30 mouse cellular contexts compared by ENCODE assay signal in the genomic region with DNA sequence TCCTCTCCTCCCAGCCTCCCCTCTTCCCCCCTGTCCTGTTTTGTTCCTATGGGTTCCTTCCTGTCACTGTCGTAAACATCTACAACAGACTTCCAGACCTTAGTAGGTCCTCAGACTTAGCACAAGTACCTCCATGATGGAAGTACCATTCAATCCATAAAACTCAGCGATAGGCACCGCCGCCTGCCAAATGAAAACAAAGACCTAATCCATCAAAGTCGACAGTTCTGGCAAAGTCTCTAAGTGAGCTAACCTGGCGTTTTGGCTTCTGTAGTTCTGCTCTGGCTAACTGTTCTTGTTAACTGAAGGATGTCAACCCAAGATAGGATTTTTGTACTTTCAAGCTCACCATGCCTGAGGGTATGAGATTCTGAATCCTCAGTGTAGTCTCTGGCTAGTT.
DNase-seq lines count a peak whose midpoint lies in the region; ATAC-seq and TF ChIP-seq lines count a peak whose summit lies in the region.
"Had no signal": no experiment of that assay in that cellular context is flagged by ENCODE, and none has a peak within 500 bp of the region (broad histone marks: within the 10 kb centered on the region; RNA-seq: fewer than 3 reads in every experiment).

No protein-coding gene starts in this region.

- peak; percentile 71 for DNase-seq in heart, adult 11 months
- DNase-seq in heart, adult 2 months = no peak
- peak; percentile 56 for DNase-seq in midbrain, embryonic 11.5 days (ENCODE audit: low spot score, missing footprints)
- peak; percentile 38 for DNase-seq in gonadal fat pad, adult 2 months (ENCODE audit: low read depth)
- peak; percentile 18 for DNase-seq in mesoderm, embryonic 11.5 days (ENCODE audit: low read depth, low spot score)
- DNase-seq in Muller cell, postnatal 12 days (ENCODE audit: inconsistent ontology term) = no peak
- DNase-seq: cerebellum, adult 11 months; cerebellum, adult 9-11 months; gastrocnemius, postnatal 10 days; heart, adult 18-20 months; heart, postnatal 14 days; kidney, adult 9 months; kidney, postnatal 14 days; liver; right cerebral cortex, adult 18-20 months; right cerebral cortex, postnatal 4 days; thymus, postnatal 14 days had no signal

- ATAC-seq in midbrain, embryonic 11.5 days (ENCODE audit: low FRiP score) = no peak
- no peak for ATAC-seq in midbrain, embryonic 15.5 days (replicated peaks)
- ATAC-seq: activated CD4-positive, CD25-positive, alpha-beta regulatory T cell, adult 4 months; forebrain, embryonic 15.5 days; intestine, embryonic 16.5 days had no signal

- H3K79me2 ChIP-seq in heart, adult 2 months (replicated peaks; ENCODE audit: control insufficient read depth, insufficient read depth, low read length) = no peaks in the 10 kb centered on the region

- WGBS in heart, adult 2 months = 70% methylated on average over 6 of the region's 6 CpGs
- WGBS in midbrain, embryonic 11.5 days = 84% methylated on average over 6 of the region's 6 CpGs
- WGBS in midbrain, embryonic 15.5 days = 76% methylated on average over 6 of the region's 6 CpGs

- H3K4me2 ChIP-seq in midbrain, embryonic 11.5 days = no peak overlapping the region
- no peak overlapping the region for H3K4me2 ChIP-seq in midbrain, embryonic 15.5 days
- H3K4me2 ChIP-seq: embryonic facial prominence, embryonic 13.5 days; forebrain, embryonic 15.5 days; heart, embryonic 13.5 days; hindbrain, embryonic 15.5 days; liver, embryonic 15.5 days; midbrain, embryonic 12.5 days; neural tube, embryonic 12.5 days had no signal

- no peak overlapping the region for H3K27ac ChIP-seq in heart, adult 2 months
- no peak overlapping the region for H3K27ac ChIP-seq in midbrain, embryonic 11.5 days (ENCODE audit: low read depth, low read length)
- H3K27ac ChIP-seq in midbrain, embryonic 15.5 days = no peak overlapping the region
- H3K27ac ChIP-seq: embryonic facial prominence, embryonic 13.5 days; forebrain, embryonic 15.5 days; heart, embryonic 13.5 days; hindbrain, embryonic 15.5 days; limb, embryonic 10.5 days; liver, embryonic 15.5 days; macrophage; midbrain, embryonic 12.5 days; neural tube, embryonic 12.5 days had no signal

- no peak overlapping the region for H3K4me3 ChIP-seq in heart, adult 2 months
- no peak overlapping the region for H3K4me3 ChIP-seq in midbrain, embryonic 11.5 days (ENCODE audit: low read depth, low read length)
- H3K4me3 ChIP-seq in midbrain, embryonic 15.5 days = no peak overlapping the region
- H3K4me3 ChIP-seq: embryonic facial prominence, embryonic 13.5 days; erythroblast, embryonic 14.5 days; forebrain, embryonic 15.5 days; heart, embryonic 13.5 days; hindbrain, embryonic 15.5 days; limb, embryonic 10.5 days; liver, embryonic 15.5 days; midbrain, embryonic 12.5 days; neural tube, embryonic 12.5 days had no signal

- no peaks in the 10 kb centered on the region for H3K9me3 ChIP-seq in midbrain, embryonic 11.5 days (ENCODE audit: control insufficient read depth, low read length)
- H3K9me3 ChIP-seq in midbrain, embryonic 15.5 days = no peaks in the 10 kb centered on the region
- H3K9me3 ChIP-seq: embryonic facial prominence, embryonic 13.5 days; forebrain, embryonic 15.5 days; heart, embryonic 13.5 days; hindbrain, embryonic 15.5 days; limb, embryonic 10.5 days; liver, embryonic 15.5 days; midbrain, embryonic 12.5 days; neural tube, embryonic 12.5 days had no signal

- no peak overlapping the region for H3K9ac ChIP-seq in heart, adult 2 months (ENCODE audit: low read depth, low read length)
- H3K9ac ChIP-seq in midbrain, embryonic 11.5 days (ENCODE audit: low read length) = no peak overlapping the region
- H3K9ac ChIP-seq in midbrain, embryonic 15.5 days = no peak overlapping the region
- H3K9ac ChIP-seq: embryonic facial prominence, embryonic 13.5 days; forebrain, embryonic 15.5 days; heart, embryonic 13.5 days; hindbrain, embryonic 15.5 days; liver, embryonic 15.5 days; midbrain, embryonic 12.5 days; neural tube, embryonic 12.5 days had no signal

- intact Hi-C loops in heart, adult 2 months (cut with DNase I) = no loop called here

- H3K4me1 ChIP-seq in heart, adult 2 months (ENCODE audit: control insufficient read depth, insufficient read depth, low read length) = no peaks in the 10 kb centered on the region
- H3K4me1 ChIP-seq in midbrain, embryonic 11.5 days (ENCODE audit: control insufficient read depth, insufficient read depth, low read length) = no peaks in the 10 kb centered on the region
- H3K4me1 ChIP-seq in midbrain, embryonic 15.5 days = no peaks in the 10 kb centered on the region
- H3K4me1 ChIP-seq: embryonic facial prominence, embryonic 13.5 days; forebrain, embryonic 15.5 days; heart, embryonic 13.5 days; hindbrain, embryonic 15.5 days; limb, embryonic 10.5 days; liver, embryonic 15.5 days; midbrain, embryonic 12.5 days; neural tube, embryonic 12.5 days had no signal

- H3K36me3 ChIP-seq in heart, adult 2 months (ENCODE audit: control insufficient read depth, insufficient read depth, low read length) = no peaks in the 10 kb centered on the region
- no peaks in the 10 kb centered on the region for H3K36me3 ChIP-seq in midbrain, embryonic 11.5 days (ENCODE audit: control insufficient read depth, insufficient read depth, low read length)
- H3K36me3 ChIP-seq in midbrain, embryonic 15.5 days (replicated peaks) = no peaks in the 10 kb centered on the region
- H3K36me3 ChIP-seq: embryonic facial prominence, embryonic 13.5 days; forebrain, embryonic 15.5 days; heart, embryonic 13.5 days; hindbrain, embryonic 15.5 days; limb, embryonic 10.5 days; liver, embryonic 15.5 days; midbrain, embryonic 12.5 days; neural tube, embryonic 12.5 days had no signal

- no peak for TF ChIP-seq POLR2A in heart, adult 2 months (IDR thresholded peaks at IDR 0.05; ENCODE audit: insufficient read depth, low read depth, low read length)

- TF ChIP-seq CTCF in heart, adult 2 months (IDR thresholded peaks at IDR 0.05) = no peak

- no peak for TF ChIP-seq EP300 in heart, adult 2 months (IDR thresholded peaks at IDR 0.05; ENCODE audit: insufficient read depth, low read depth, low read length)

- no peaks in the 10 kb centered on the region for H3K27me3 ChIP-seq in heart, adult 2 months (ENCODE audit: control insufficient read depth, insufficient read depth, low read length)
- no peaks in the 10 kb centered on the region for H3K27me3 ChIP-seq in midbrain, embryonic 11.5 days (ENCODE audit: control insufficient read depth, insufficient read depth, low read length)
- no peaks in the 10 kb centered on the region for H3K27me3 ChIP-seq in midbrain, embryonic 15.5 days (replicated peaks)
- H3K27me3 ChIP-seq: embryonic facial prominence, embryonic 13.5 days; forebrain, embryonic 15.5 days; heart, embryonic 13.5 days; hindbrain, embryonic 15.5 days; liver, embryonic 15.5 days; midbrain, embryonic 12.5 days; neural tube, embryonic 12.5 days had no signal

Comparison
In these comparisons a context has a peak if more than half of its experiments do, and no peak if none do; other contexts are left out.
1. DNase-seq: peak in heart, adult 11 months (single experiment), midbrain, embryonic 11.5 days (single experiment), gonadal fat pad, adult 2 months (single experiment) and mesoderm, embryonic 11.5 days (single experiment); none in heart, adult 2 months (0 of 2) and Muller cell, postnatal 12 days (single experiment).